Mouse (Mus musculus): Measurements from ENCODE around the gene Mrpl34.
"Not testable (repeated sequence)": the region's sequence is repeated elsewhere in the genome, so short reads cannot be mapped to it uniquely, and the experiment has no call there.

Mrpl34 gene

GRCm38 (mm10) chr8:71464513-71465500 is at the start of gene Mrpl34:
Mrpl34 (plus strand) TSS chr8:71464959.
- peak; percentile 98 for DNase-seq (ENCODE audit: low spot score)

- DNase-seq (ENCODE audit: low spot score): no peak
Observed at GRCm38 (mm10) chr8:71422121-71422520, 42.6 kb upstream of the Mrpl34 start.

- not testable (repeated sequence) for DNase-seq (ENCODE audit: low spot score)
Observed at GRCm38 (mm10) chr8:71432935-71433334, 31.8 kb upstream of the Mrpl34 start.

- DNase-seq (ENCODE audit: low spot score): no peak
Observed at GRCm38 (mm10) chr8:71437041-71437440, 27.7 kb upstream of the Mrpl34 start.

- no peak for DNase-seq (ENCODE audit: low spot score)
Observed at GRCm38 (mm10) chr8:71441404-71441803, 23.4 kb upstream of the Mrpl34 start.

DNA sequence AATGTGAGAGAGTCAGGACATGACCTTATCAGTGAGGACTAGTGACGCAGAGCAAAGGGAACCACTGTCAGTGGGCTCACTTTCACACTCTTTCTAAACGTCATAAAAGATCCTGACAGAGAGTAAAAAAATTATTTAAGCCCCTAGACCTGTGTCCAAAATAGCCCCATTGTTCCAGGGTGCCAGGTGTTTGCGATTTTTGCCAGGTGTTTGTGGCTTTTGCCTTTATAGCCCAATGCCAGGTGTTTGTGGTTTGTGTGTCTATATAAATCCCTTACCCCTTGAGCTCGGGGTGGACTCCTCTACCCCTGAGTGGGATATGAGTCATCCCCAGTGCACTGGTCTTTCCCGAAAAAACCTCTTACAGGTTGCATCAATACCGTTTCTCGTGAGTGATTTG is 19.7 kb upstream of the Mrpl34 start:
- no peak for DNase-seq (ENCODE audit: low spot score)

GRCm38 (mm10) chr8:71451337-71451736 is 13.4 kb upstream of the Mrpl34 start:
- DNase-seq (ENCODE audit: low spot score): no peak

- DNase-seq (ENCODE audit: low spot score): no peak
Observed at GRCm38 (mm10) chr8:71451777-71452176, 13.0 kb upstream of the Mrpl34 start.

GRCm38 (mm10) chr8:71452669-71453068 is 12.1 kb upstream of the Mrpl34 start:
- no peak for DNase-seq (ENCODE audit: low spot score)

- DNase-seq (ENCODE audit: low spot score): no peak
Observed at GRCm38 (mm10) chr8:71454668-71455067, 10.1 kb upstream of the Mrpl34 start.

- peak; percentile 8 for DNase-seq (ENCODE audit: low spot score)
Observed at GRCm38 (mm10) chr8:71456906-71457305, 7.9 kb upstream of the Mrpl34 start.

DNA sequence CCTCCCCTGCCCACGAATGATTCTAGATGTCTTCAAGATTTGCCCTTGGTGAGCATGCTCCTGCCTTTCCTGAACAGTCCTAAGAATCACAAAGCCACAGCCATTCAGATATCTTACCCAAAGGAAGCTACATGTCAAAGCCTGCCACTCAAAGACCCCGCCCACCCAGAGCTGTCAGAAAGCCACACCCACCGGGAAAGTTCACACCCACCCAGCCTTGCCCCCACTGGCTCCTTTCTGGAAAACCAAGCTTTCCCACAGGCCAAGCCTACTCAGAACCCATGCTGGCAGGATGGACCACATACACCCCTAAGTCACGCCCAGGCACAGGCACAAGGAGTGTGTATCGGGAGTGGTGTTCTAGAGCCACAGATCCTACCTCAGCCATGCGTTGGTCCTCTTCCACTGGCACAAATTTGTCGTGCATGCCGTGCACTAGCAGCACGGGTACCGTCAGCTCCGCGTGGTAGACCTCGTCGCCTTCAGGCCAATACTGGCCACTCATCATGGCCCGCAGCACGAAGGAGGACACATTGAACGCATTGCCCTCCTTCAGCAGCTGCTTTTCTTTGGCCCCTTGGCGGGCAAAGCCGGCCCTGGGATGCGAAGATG is 7.0 kb upstream of the Mrpl34 start:
- peak; percentile 2 for DNase-seq (ENCODE audit: low spot score)

- no peak for DNase-seq (ENCODE audit: low spot score)
Observed at GRCm38 (mm10) chr8:71460716-71461115, 4.0 kb upstream of the Mrpl34 start.

GRCm38 (mm10) chr8:71461152-71461840 is 3.5 kb upstream of the Mrpl34 start:
- DNase-seq (ENCODE audit: low spot score): no peak

GRCm38 (mm10) chr8:71462191-71462590 is 2.6 kb upstream of the Mrpl34 start:
- no peak for DNase-seq (ENCODE audit: low spot score)

DNA sequence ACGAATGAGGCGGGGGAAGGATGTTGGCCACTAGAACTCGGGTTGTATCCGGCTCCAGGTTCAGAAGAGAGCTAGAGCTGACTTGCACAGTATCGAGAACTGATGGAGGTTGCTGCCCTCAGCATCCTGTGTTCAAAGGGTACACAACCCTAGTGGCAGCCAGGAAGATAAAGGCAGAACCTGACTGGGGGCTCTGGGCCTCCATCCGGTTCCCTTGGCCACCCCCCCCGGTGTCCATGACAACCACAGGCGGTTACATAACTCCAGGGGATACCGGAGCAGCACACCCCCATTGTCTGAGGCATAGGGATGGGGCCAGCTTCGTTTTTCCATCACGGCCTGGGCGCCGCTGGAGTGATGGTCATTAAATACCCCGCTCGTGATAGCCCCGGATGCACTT is 2.0 kb upstream of the Mrpl34 start:
- peak; percentile 33 for DNase-seq (ENCODE audit: low spot score)

DNA sequence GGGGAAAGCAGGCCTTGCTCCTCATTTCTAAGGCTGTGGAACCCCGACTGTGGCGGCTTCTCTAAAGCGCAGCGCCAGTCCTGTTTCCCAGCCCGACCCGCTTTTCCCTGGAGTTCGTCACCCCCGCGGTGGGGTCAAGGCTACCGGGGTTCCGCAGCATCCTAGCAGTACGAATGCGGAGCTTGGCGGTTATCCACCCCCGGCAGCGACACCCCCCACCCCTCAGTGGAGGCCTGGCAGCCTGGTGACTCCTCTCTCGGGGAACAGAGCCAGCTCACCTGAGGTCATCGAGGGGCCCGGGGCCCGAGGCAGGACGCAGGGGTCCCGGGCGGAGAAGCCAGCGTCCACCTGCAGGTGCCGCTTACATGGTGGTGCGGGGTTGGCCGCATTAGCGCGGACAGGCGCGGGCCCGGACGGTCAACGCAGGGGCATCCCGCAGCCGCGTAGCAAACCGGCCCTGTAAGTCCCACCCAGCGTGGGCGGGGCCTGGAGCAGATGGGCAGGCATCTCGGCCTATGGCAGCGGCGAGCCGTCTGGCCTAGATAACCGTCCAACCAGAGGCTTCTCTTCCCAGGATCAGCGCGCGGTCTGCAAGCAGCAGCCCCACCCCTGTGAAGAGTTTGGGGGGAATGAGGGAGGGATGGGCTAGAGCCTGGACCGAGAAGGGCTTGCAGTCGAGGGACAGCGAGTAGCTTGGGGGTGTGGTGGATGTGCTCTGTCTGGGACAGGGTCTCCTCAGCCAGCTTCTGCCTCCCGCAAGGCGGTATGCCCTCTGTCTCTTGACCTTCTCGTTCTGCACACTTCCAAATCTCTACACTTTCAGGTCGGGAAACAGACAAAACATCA is 1.3 kb upstream of the Mrpl34 start, which contains the start of gene Abhd8:
TSS of gene Abhd8 (minus strand) at position 468 of the 846 bp plus-strand sequence.
- DNase-seq (ENCODE audit: low spot score): peak; percentile 96

GRCm38 (mm10) chr8:71465733-71466132 is 974 bp downstream of the Mrpl34 start:
- no peak for DNase-seq (ENCODE audit: low spot score)

DNA sequence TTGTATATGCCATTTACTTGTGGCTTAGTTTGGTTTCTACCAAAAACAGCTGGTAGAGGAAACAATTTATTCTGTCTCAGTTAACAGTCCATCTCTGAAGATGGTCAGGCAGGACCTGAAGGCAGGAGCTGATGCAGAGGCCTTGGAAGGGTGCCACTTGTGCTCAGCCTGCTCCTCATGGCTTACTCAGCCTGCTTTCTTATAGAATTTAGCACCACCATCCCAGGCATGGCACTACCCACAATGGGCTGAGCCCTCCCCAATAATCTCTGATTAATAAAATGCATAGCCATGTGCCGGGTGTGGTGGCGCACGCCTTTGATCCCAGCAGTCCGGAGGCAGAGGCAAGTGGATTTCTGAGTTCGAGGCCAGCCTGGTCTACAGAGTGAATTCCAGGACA is 1.4 kb downstream of the Mrpl34 start:
- no peak for DNase-seq (ENCODE audit: low spot score)

DNA sequence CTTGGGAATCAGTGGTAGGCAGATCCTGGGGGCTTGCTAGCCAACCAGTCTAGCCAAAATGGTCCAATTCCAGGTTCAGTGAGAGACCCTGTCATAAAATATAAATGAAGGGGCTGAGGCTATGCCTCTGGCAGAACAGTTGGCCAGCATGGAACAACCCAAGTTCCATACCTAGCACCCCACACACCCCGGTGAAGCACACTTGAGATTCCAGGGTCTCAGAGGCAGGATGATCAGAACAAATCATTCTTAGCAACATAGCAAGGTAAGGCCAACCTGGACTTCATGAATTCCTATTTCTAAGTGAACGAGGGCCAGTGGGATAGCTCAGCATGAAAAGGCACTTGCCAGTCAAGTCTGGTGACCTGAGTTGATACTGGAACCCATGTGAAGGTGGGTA is 2.4 kb downstream of the Mrpl34 start:
- DNase-seq (ENCODE audit: low spot score): no peak

- no peak for DNase-seq (ENCODE audit: low spot score)
Observed at GRCm38 (mm10) chr8:71468001-71468400, 3.2 kb downstream of the Mrpl34 start.

- peak; percentile 96 for DNase-seq (ENCODE audit: low spot score)
Observed at GRCm38 (mm10) chr8:71468916-71469315, 4.2 kb downstream of the Mrpl34 start, which contains the start of gene Dda1. Dda1 (plus strand) TSS chr8:71469199.
